8 mouse cellular contexts compared by ENCODE assay signal in genomic region chr2:13413520-13414178, GRCm38 (mm10).
A peak's percentile ranks its signal among the peaks of the same experiment; 100 is the strongest.
DNase-seq lines count a peak whose midpoint lies in the region; ATAC-seq and TF ChIP-seq lines count a peak whose summit lies in the region.

No protein-coding gene starts in this region.

- TF ChIP-seq CTCF in embryonic fibroblast, embryonic 13.5 days (IDR thresholded peaks at IDR 0.05; ENCODE audit: borderline replicate concordance, insufficient read depth, low read length) = no peak

- 72% methylated on average over 4 of the region's 4 CpGs for WGBS in hindbrain, embryonic 14.5 days
- WGBS in liver, embryonic 11.5 days = 26% methylated on average over 4 of the region's 4 CpGs

- H3K4me2 ChIP-seq in hindbrain, embryonic 14.5 days (replicated peaks) = no peak overlapping the region
- peak overlapping the region; percentile 13; the same call in 1 of the 2 replicates for H3K4me2 ChIP-seq in liver, embryonic 11.5 days

- peak; percentile 51; the same call in 1 of the 2 replicates for ATAC-seq in hindbrain, embryonic 14.5 days (ENCODE audit: low FRiP score)
- peak; percentile 94 for ATAC-seq in liver, embryonic 11.5 days (replicated peaks; ENCODE audit: low FRiP score)

- H3K4me1 ChIP-seq in embryonic fibroblast, embryonic 13.5 days (ENCODE audit: control insufficient read depth, insufficient read depth, low read length) = peaks cover 21% of the 10 kb centered on the region
- H3K4me1 ChIP-seq in hindbrain, embryonic 14.5 days (replicated peaks; ENCODE audit: control insufficient read depth, insufficient read depth, low read length) = no peaks in the 10 kb centered on the region
- H3K4me1 ChIP-seq in liver, embryonic 11.5 days (replicated peaks; ENCODE audit: control insufficient read depth, insufficient read depth, low read length) = peaks cover 8% of the 10 kb centered on the region

- no peaks in the 10 kb centered on the region for H3K27me3 ChIP-seq in hindbrain, embryonic 14.5 days (ENCODE audit: control insufficient read depth, insufficient read depth, low read length)
- no peaks in the 10 kb centered on the region for H3K27me3 ChIP-seq in liver, embryonic 11.5 days (replicated peaks; ENCODE audit: control insufficient read depth, insufficient read depth, low read length)

- H3K9ac ChIP-seq in hindbrain, embryonic 14.5 days = no peak overlapping the region
- peak overlapping the region; percentile 41 for H3K9ac ChIP-seq in liver, embryonic 11.5 days (ENCODE audit: low read depth, low read length)

- DNase-seq in 3T3-L1 (ENCODE audit: low read depth, low spot score) = peak; percentile 73
- peak; percentile 96 for DNase-seq in MEL-GATA-1-ER (ENCODE audit: extremely low read depth, low read depth)
- DNase-seq in hindbrain, embryonic 14.5 days (ENCODE audit: low spot score) = no peak
- peak; percentile 41 for DNase-seq in liver, embryonic 11.5 days (ENCODE audit: low spot score)
- peak; percentile 89 to 90 for DNase-seq in natural killer cell, adult 2 months (ENCODE audit: low spot score in 2 of 2)
- DNase-seq in cerebellum, adult 18-20 months = no peak
- DNase-seq in ovary, postnatal 14 days (ENCODE audit: low spot score) = no peak

- H3K27ac ChIP-seq in embryonic fibroblast, embryonic 13.5 days (ENCODE audit: insufficient read depth, low read length) = peak overlapping the region; percentile 94
- H3K27ac ChIP-seq in hindbrain, embryonic 14.5 days = 0 out of 2 replicates have a peak overlapping the region, but pooled peaks have one; percentile 41
- H3K27ac ChIP-seq in liver, embryonic 11.5 days (ENCODE audit: low read depth, low read length) = peak overlapping the region; percentile 80

- no peak overlapping the region for H3K4me3 ChIP-seq in embryonic fibroblast, embryonic 13.5 days (ENCODE audit: insufficient read depth, low read length)
- no peak overlapping the region for H3K4me3 ChIP-seq in hindbrain, embryonic 14.5 days (replicated peaks; ENCODE audit: low read length)
- no peak overlapping the region for H3K4me3 ChIP-seq in liver, embryonic 11.5 days (ENCODE audit: low read depth, low read length)

- no peaks in the 10 kb centered on the region for H3K36me3 ChIP-seq in hindbrain, embryonic 14.5 days (replicated peaks; ENCODE audit: control insufficient read depth, insufficient read depth)
- no peaks in the 10 kb centered on the region for H3K36me3 ChIP-seq in liver, embryonic 11.5 days (ENCODE audit: control insufficient read depth, insufficient read depth, low read length)

- no peak for TF ChIP-seq POLR2A in embryonic fibroblast, embryonic 13.5 days (IDR thresholded peaks at IDR 0.05; ENCODE audit: low read depth, low read length)

- no peaks in the 10 kb centered on the region for H3K9me3 ChIP-seq in hindbrain, embryonic 14.5 days (ENCODE audit: control insufficient read depth, low read length)
- no peaks in the 10 kb centered on the region for H3K9me3 ChIP-seq in liver, embryonic 11.5 days (ENCODE audit: control insufficient read depth, low read length)

Comparison
In these comparisons a context has a peak if more than half of its experiments do, and no peak if none do; other contexts are left out.
1. DNase-seq: peak in 3T3-L1 (single experiment), MEL-GATA-1-ER (single experiment), liver, embryonic 11.5 days (single experiment) and natural killer cell, adult 2 months (2 of 2); none in hindbrain, embryonic 14.5 days (single experiment), cerebellum, adult 18-20 months (0 of 2) and ovary, postnatal 14 days (single experiment).
2. H3K27ac ChIP-seq: peak in every context shown above with its lines; median percentile 94 in embryonic fibroblast, embryonic 13.5 days; 80 in liver, embryonic 11.5 days; 41 in hindbrain, embryonic 14.5 days.